Mouse (Mus musculus) megakaryocyte-erythroid progenitor cell, adult 5 weeks (primary cell): ENCODE results near the gene Olfr1024. TPM values are rescaled to one million over a fixed set of nuclear protein-coding genes. Genes with fewer than 3 reads are reported as not detected.

ENCODE experiments used
- polyA plus RNA-seq: library from polyadenylated mRNA; stranded (reverse); fragments of >175 nt; gene quantifications from 2 replicates; pipeline ENCODE4 v1.2.3, GENCODE M21; 2012

Gene Olfr1024
- not detected in 2 replicates for polyA plus RNA-seq

GRCm38 (mm10) chr2:85904952-85905351 is at the start of gene Olfr1024:
Olfr1024 (minus strand) TSS chr2:85905052.

GRCm38 (mm10) chr2:85950137-85950536 is 45.3 kb upstream of the Olfr1024 start, which contains the start of gene Olfr1028:
Olfr1028 (plus strand) TSS chr2:85950437.

GRCm38 (mm10) chr2:85921258-85921657 is 16.4 kb upstream of the Olfr1024 start, which contains the start of gene Olfr1026:
Olfr1026 (plus strand) TSS chr2:85921558.

GRCm38 (mm10) chr2:85914893-85915292 is 10.0 kb upstream of the Olfr1024 start, which contains the start of gene Olfr1025-ps1:
Olfr1025-ps1 (plus strand) TSS chr2:85915193.

GRCm38 (mm10) chr2:85885340-85885739 is 19.5 kb downstream of the Olfr1024 start, which contains the start of gene Olfr1023:
Olfr1023 (plus strand) TSS chr2:85885640.

GRCm38 (mm10) chr2:85868294-85868693 is 36.6 kb downstream of the Olfr1024 start, which contains the start of gene Olfr1022:
Olfr1022 (plus strand) TSS chr2:85868594.

Other genes starting within 250 kb of the Olfr1024 start
- not detected in 2 replicates for gene Olfr154, start 240.6 kb downstream of the Olfr1024 start, polyA plus RNA-seq
- not detected in 2 replicates for gene Olfr1006, start 226.3 kb downstream of the Olfr1024 start, polyA plus RNA-seq
- not detected in 2 replicates for gene Olfr1008, start 215.6 kb downstream of the Olfr1024 start, polyA plus RNA-seq
- not detected in 2 replicates for gene Olfr1009, start 189.6 kb downstream of the Olfr1024 start, polyA plus RNA-seq
- gene Olfr1012, start 142.3 kb downstream of the Olfr1024 start, polyA plus RNA-seq, result not detected in 2 replicates
- gene Olfr1013, start 138.0 kb downstream of the Olfr1024 start, polyA plus RNA-seq, result not detected in 2 replicates
- gene Olfr1014, start 132.3 kb downstream of the Olfr1024 start, polyA plus RNA-seq, result not detected in 2 replicates
- not detected in 2 replicates for gene Olfr1015, start 123.0 kb downstream of the Olfr1024 start, polyA plus RNA-seq
- gene Olfr1016, start 102.5 kb downstream of the Olfr1024 start, polyA plus RNA-seq, result not detected in 2 replicates
- not detected in 2 replicates for gene Olfr1018, start 86.6 kb downstream of the Olfr1024 start, polyA plus RNA-seq
- not detected in 2 replicates for gene Olfr1019, start 59.6 kb downstream of the Olfr1024 start, polyA plus RNA-seq
- not detected in 2 replicates for gene Olfr1020, start 58.0 kb downstream of the Olfr1024 start, polyA plus RNA-seq
- not detected in 2 replicates for gene Olfr1022, start 36.5 kb downstream of the Olfr1024 start, polyA plus RNA-seq
- not detected in 2 replicates for gene Olfr1023, start 19.4 kb downstream of the Olfr1024 start, polyA plus RNA-seq
- not detected in 2 replicates for gene Olfr1025-ps1, start 10.1 kb upstream of the Olfr1024 start, polyA plus RNA-seq
- gene Olfr1026, start 16.5 kb upstream of the Olfr1024 start, polyA plus RNA-seq, result not detected in 2 replicates
- gene Olfr1028, start 45.4 kb upstream of the Olfr1024 start, polyA plus RNA-seq, result not detected in 2 replicates
- not detected in 2 replicates for gene Olfr1029, start 68.8 kb upstream of the Olfr1024 start, polyA plus RNA-seq
- gene Olfr1030, start 74.2 kb upstream of the Olfr1024 start, polyA plus RNA-seq, result not detected in 2 replicates
- gene Olfr1031, start 85.3 kb upstream of the Olfr1024 start, polyA plus RNA-seq, result not detected in 2 replicates
- gene Olfr1032, start 100.5 kb upstream of the Olfr1024 start, polyA plus RNA-seq, result not detected in 2 replicates
- gene Olfr1033, start 115.6 kb upstream of the Olfr1024 start, polyA plus RNA-seq, result 0.02 TPM in 1 of 2 replicates, not detected in the other
- not detected in 2 replicates for gene Olfr1034, start 140.8 kb upstream of the Olfr1024 start, polyA plus RNA-seq
- gene Olfr1036, start 168.9 kb upstream of the Olfr1024 start, polyA plus RNA-seq, result not detected in 2 replicates
- gene Olfr1037, start 182.3 kb upstream of the Olfr1024 start, polyA plus RNA-seq, result not detected in 2 replicates
- gene Olfr1039, start 230.9 kb upstream of the Olfr1024 start, polyA plus RNA-seq, result 0.02 TPM in 1 of 2 replicates, not detected in the other
- gene Olfr1040, start 241.7 kb upstream of the Olfr1024 start, polyA plus RNA-seq, result not detected in 2 replicates